Mouse (Mus musculus): ENCODE results near the gene Rac1.
A peak's percentile ranks its signal among the peaks of the same experiment; 100 is the strongest.

DNA sequence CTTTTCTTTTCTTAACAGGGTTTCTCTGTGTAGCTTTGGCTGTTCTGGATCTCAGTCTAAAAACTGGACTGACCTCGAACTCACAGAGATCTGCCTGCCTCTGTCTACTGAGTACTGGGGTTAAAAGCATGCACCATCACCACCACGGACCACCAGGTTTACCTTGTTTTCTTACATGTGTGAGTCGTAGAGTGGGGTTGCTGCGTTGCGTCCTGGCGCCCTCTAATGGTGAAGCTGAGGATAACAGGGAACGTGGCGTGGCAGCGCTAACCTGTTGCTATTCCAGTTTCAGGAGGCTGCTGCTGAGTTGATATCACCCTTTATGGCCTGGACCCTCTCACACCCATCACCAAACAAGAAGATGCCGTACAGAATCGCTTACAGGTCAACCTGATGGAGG, 19.5 kb upstream of the Rac1 start:
- TF ChIP-seq POLR2A (IDR thresholded peaks at IDR 0.05; ENCODE audit: extremely low read depth, insufficient read depth, low read length) (no peak), CTCF (IDR thresholded peaks at IDR 0.05; ENCODE audit: low read depth, low read length) (peak; percentile 99)

All from liver, adult 2 months (tissue).